Mouse (Mus musculus) erythroblast, embryonic 14.5 days (primary cell): ENCODE data around the gene Zdhhc22. TPM values are rescaled to one million over a fixed set of nuclear protein-coding genes. Genes with fewer than 3 reads are reported as not detected.

Experiments
- H3K27me3 ChIP-seq: 2 replicates; pipeline ENCODE4 v1.6.1; 2012; ENCODE audit warnings: inconsistent platforms; ENCODE audit not compliant: control insufficient read depth
- H3K36me3 ChIP-seq: 2 replicates; pipeline ENCODE4 v1.6.1; 2012; ENCODE audit warnings: mild to moderate bottlenecking, inconsistent platforms; ENCODE audit not compliant: control insufficient read depth
- H3K4me1 ChIP-seq: 2 replicates; pipeline ENCODE4 v1.6.1; 2012; ENCODE audit warnings: inconsistent platforms; ENCODE audit not compliant: control insufficient read depth
- H3K4me3 ChIP-seq: replicated peaks from 2 replicates; pipeline ENCODE3; 2012; ENCODE audit warnings: moderate library complexity, mild to moderate bottlenecking, inconsistent platforms
- H3K9me3 ChIP-seq: 2 replicates; pipeline ENCODE4 v1.6.1; 2012; ENCODE audit warnings: low read length, inconsistent platforms, mixed read lengths; ENCODE audit not compliant: control insufficient read depth
- GATA1 ChIP-seq: IDR thresholded peaks from 2 replicates; pipeline ENCODE4 v1.6.1; 2012; ENCODE audit warnings: low read length, inconsistent platforms, mixed read lengths
- TAL1 ChIP-seq: IDR thresholded peaks from 3 replicates; pipeline ENCODE4 v1.6.1; 2012; ENCODE audit warnings: low read length, inconsistent platforms, mixed read lengths
- polyA plus RNA-seq: library from polyadenylated mRNA; stranded (reverse); fragments of >175 nt; gene quantifications from 2 replicates; pipeline ENCODE4 v1.2.3, GENCODE M21; 2012

Gene Zdhhc22
- polyA plus RNA-seq, 1 experiment = not detected

- Histone ChIP-seq H3K4me1 (no peaks in the 10 kb centered on the region), H3K9me3 (peaks cover 6% of the 10 kb centered on the region; the same call in 1 of the 2 replicates), H3K4me3 (no peak overlapping the region), H3K36me3 (no peaks in the 10 kb centered on the region), H3K27me3 (peaks cover 6% of the 10 kb centered on the region)
- no peak for TF ChIP-seq GATA1
- TF ChIP-seq TAL1 = no peak
These were observed 57.7 kb downstream of the Zdhhc22 start for GRCm38 (mm10) chr12:86932575-86932952.

DNA sequence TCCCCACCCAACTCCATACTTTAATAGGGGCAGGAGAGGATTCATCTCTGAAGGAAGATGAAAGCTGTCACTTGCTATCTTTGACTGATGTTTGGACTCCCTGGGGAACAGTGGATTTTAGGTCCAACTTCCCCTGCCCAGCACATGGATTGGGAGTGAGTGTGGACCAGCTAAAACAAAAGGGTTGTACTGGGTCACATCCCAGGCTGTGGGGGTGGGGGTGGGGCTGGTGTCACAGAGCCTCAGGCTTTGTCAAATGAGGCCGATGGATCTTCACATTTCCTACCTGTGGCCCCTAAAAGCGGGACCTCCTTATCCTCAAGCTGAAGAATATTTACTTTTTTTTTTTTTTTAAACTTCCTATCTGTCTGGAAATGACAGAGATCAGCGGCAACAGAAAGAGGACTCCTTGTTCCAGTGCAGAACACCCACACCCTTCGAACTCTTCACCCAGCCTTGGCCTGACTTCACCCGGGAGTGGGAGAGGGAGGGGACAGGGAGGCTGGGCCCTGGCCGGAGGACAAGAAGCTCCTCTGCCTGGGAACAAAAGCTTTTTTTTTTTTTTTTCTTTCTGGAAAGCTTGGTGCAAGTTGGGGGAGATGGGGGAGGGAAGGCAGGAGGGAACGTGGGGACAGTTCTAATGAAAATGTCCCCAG is 58.2 kb downstream of the Zdhhc22 start:
- H3K9me3 ChIP-seq = peaks cover 7% of the 10 kb centered on the region; the same call in 1 of the 2 replicates
- H3K4me1 ChIP-seq = no peaks in the 10 kb centered on the region
- no peak overlapping the region for H3K4me3 ChIP-seq
- H3K27me3 ChIP-seq = peaks cover 6% of the 10 kb centered on the region
- H3K36me3 ChIP-seq = no peaks in the 10 kb centered on the region
- no peak for TF ChIP-seq TAL1
- TF ChIP-seq GATA1 = no peak

- no peak for TF ChIP-seq GATA1
- peaks cover 6% of the 10 kb centered on the region for H3K27me3 ChIP-seq
- H3K36me3 ChIP-seq = no peaks in the 10 kb centered on the region
- peaks cover 7% of the 10 kb centered on the region; the same call in 1 of the 2 replicates for H3K9me3 ChIP-seq
- H3K4me3 ChIP-seq = no peak overlapping the region
- no peaks in the 10 kb centered on the region for H3K4me1 ChIP-seq
These were observed 59.1 kb downstream of the Zdhhc22 start for GRCm38 (mm10) chr12:86930934-86931729.

Other genes starting within 250 kb of the Zdhhc22 start
- 0.04 and 0.05 TPM in 2 replicates for gene Irf2bpl, start 105.6 kb downstream of the Zdhhc22 start, polyA plus RNA-seq
- gene Cipc, start 43.4 kb downstream of the Zdhhc22 start, polyA plus RNA-seq = 0.42 and 0.61 TPM in 2 replicates
- not detected in 2 replicates for gene Tmem63c, start 30.9 kb upstream of the Zdhhc22 start, polyA plus RNA-seq
- not detected in 2 replicates for gene Ngb, start 112.1 kb upstream of the Zdhhc22 start, polyA plus RNA-seq
- gene Gstz1, start 156.7 kb upstream of the Zdhhc22 start, polyA plus RNA-seq = 0.29 and 0.41 TPM in 2 replicates
- 0.09 and 0.11 TPM in 2 replicates for gene Pomt2, start 157.5 kb upstream of the Zdhhc22 start, polyA plus RNA-seq
- not detected in 2 replicates for gene Samd15, start 209.3 kb upstream of the Zdhhc22 start, polyA plus RNA-seq
- 0.01 and 0.02 TPM in 2 replicates for gene Tmed8, start 210.0 kb upstream of the Zdhhc22 start, polyA plus RNA-seq
- gene Noxred1, start 248.3 kb upstream of the Zdhhc22 start, polyA plus RNA-seq = 0.03 TPM in 1 of 2 replicates, not detected in the other